Mouse (Mus musculus): ENCODE results near the gene Zfp260. TPM values are rescaled to one million over a fixed set of nuclear protein-coding genes. Genes with fewer than 3 reads are reported as not detected.
"Not testable (repeated sequence)": the region's sequence is repeated elsewhere in the genome, so short reads cannot be mapped to it uniquely, and the experiment has no call there.

Gene Zfp260
- polyA plus RNA-seq, 1 experiment from 2014 or later = 139 TPM

- H3K27me3 ChIP-seq (ENCODE audit: control insufficient read depth, insufficient read depth, low read length) = no peaks in the 10 kb centered on the region
- H3K4me3 ChIP-seq (ENCODE audit: low read depth, low read length) = no peak overlapping the region
- H3K36me3 ChIP-seq (ENCODE audit: control insufficient read depth, insufficient read depth, low read length) = no peaks in the 10 kb centered on the region
- whole genome bisulfite sequencing = 95% methylated on average over 5 of the region's 5 CpGs
- no peak overlapping the region for H3K4me2 ChIP-seq
- peaks cover 6% of the 10 kb centered on the region; the same call in 1 of the 2 replicates for H3K9me3 ChIP-seq (ENCODE audit: control insufficient read depth, low read length)
- no peak overlapping the region for H3K9ac ChIP-seq (ENCODE audit: low read length)
- H3K27ac ChIP-seq (ENCODE audit: low read depth, low read length) = no peak overlapping the region
- DNase-seq (ENCODE audit: low spot score, missing footprints) = no peak
- H3K4me1 ChIP-seq (ENCODE audit: control insufficient read depth, insufficient read depth, low read length) = peaks cover under 1% of the 10 kb centered on the region; the same call in 1 of the 2 replicates
- ATAC-seq (ENCODE audit: low FRiP score) = no peak
These were observed 21.5 kb downstream of the Zfp260 start for GRCm38 (mm10) chr7:30116076-30116475.

GRCm38 (mm10) chr7:30117935-30118334 is 23.4 kb downstream of the Zfp260 start:
- H3K27me3 ChIP-seq (ENCODE audit: control insufficient read depth, insufficient read depth, low read length); H3K4me3 ChIP-seq (ENCODE audit: low read depth, low read length); H3K36me3 ChIP-seq (ENCODE audit: control insufficient read depth, insufficient read depth, low read length); H3K27ac ChIP-seq (ENCODE audit: low read depth, low read length); ATAC-seq (ENCODE audit: low FRiP score); H3K4me1 ChIP-seq (ENCODE audit: control insufficient read depth, insufficient read depth, low read length); H3K9me3 ChIP-seq (ENCODE audit: control insufficient read depth, low read length); H3K9ac ChIP-seq (ENCODE audit: low read length); H3K4me2 ChIP-seq; DNase-seq (ENCODE audit: low spot score, missing footprints): not testable (repeated sequence)
- 89% methylated on average over 12 of the region's 12 CpGs for WGBS

- Histone ChIP-seq H3K27ac (ENCODE audit: low read depth, low read length) (peak within 1 kb of the TSS; percentile 77), H3K9me3 (ENCODE audit: control insufficient read depth, low read length) (no peaks in the 10 kb centered on the region), H3K4me2 (peak within 1 kb of the TSS; percentile 63), H3K27me3 (ENCODE audit: control insufficient read depth, insufficient read depth, low read length) (no peaks in the 10 kb centered on the region), H3K36me3 (ENCODE audit: control insufficient read depth, insufficient read depth, low read length) (no peaks in the 10 kb centered on the region), H3K4me1 (ENCODE audit: control insufficient read depth, insufficient read depth, low read length) (peaks cover 9% of the 10 kb centered on the region; the same call in 1 of the 2 replicates), H3K4me3 (ENCODE audit: low read depth, low read length) (peak within 1 kb of the TSS; percentile 62), H3K9ac (ENCODE audit: low read length) (peak within 1 kb of the TSS; percentile 82)
- DNase-seq (ENCODE audit: low spot score, missing footprints) = peak; percentile 99
- peak; percentile 97 for ATAC-seq (ENCODE audit: low FRiP score)
- under 1% methylated on average over 61 of the region's 61 CpGs for WGBS
These were observed 27.0 kb downstream of the Zfp260 start, which contains the start of gene Zfp382 for GRCm38 (mm10) chr7:30121308-30122187. Gene Zfp382 (plus strand): TSS chr7:30121942.

- WGBS = 8% methylated on average over 15 of the region's 15 CpGs
- DNase-seq (ENCODE audit: low spot score, missing footprints) (no peak), ATAC-seq (ENCODE audit: low FRiP score) (no peak; the same call in 1 of the 2 replicates)
- H3K4me3 ChIP-seq (ENCODE audit: low read depth, low read length) = peak overlapping the region; percentile 62
- H3K4me2 ChIP-seq = peak overlapping the region; percentile 63
- peak overlapping the region; percentile 82 for H3K9ac ChIP-seq (ENCODE audit: low read length)
- H3K27me3 ChIP-seq (ENCODE audit: control insufficient read depth, insufficient read depth, low read length) = no peaks in the 10 kb centered on the region
- no peak overlapping the region; the same call in 1 of the 2 replicates for H3K27ac ChIP-seq (ENCODE audit: low read depth, low read length)
- no peaks in the 10 kb centered on the region for H3K36me3 ChIP-seq (ENCODE audit: control insufficient read depth, insufficient read depth, low read length)
- peaks cover 9% of the 10 kb centered on the region; the same call in 1 of the 2 replicates for H3K4me1 ChIP-seq (ENCODE audit: control insufficient read depth, insufficient read depth, low read length)
- H3K9me3 ChIP-seq (ENCODE audit: control insufficient read depth, low read length) = no peaks in the 10 kb centered on the region
These were observed 27.6 kb downstream of the Zfp260 start for GRCm38 (mm10) chr7:30122188-30122530.

- no peak overlapping the region for H3K9ac ChIP-seq (ENCODE audit: low read length)
- 95% methylated on average over 8 of the region's 8 CpGs for WGBS
- no peak overlapping the region for H3K27ac ChIP-seq (ENCODE audit: low read depth, low read length)
- no peaks in the 10 kb centered on the region for H3K4me1 ChIP-seq (ENCODE audit: control insufficient read depth, insufficient read depth, low read length)
- no peak overlapping the region for H3K4me3 ChIP-seq (ENCODE audit: low read depth, low read length)
- no peaks in the 10 kb centered on the region; the same call in 1 of the 2 replicates for H3K9me3 ChIP-seq (ENCODE audit: control insufficient read depth, low read length)
- ATAC-seq (ENCODE audit: low FRiP score) = no peak
- peak; percentile 44 for DNase-seq (ENCODE audit: low spot score, missing footprints)
- no peak overlapping the region for H3K4me2 ChIP-seq
- H3K27me3 ChIP-seq (ENCODE audit: control insufficient read depth, insufficient read depth, low read length) = no peaks in the 10 kb centered on the region
- H3K36me3 ChIP-seq (ENCODE audit: control insufficient read depth, insufficient read depth, low read length) = peaks cover 38% of the 10 kb centered on the region
These were observed 35.3 kb downstream of the Zfp260 start for GRCm38 (mm10) chr7:30129900-30130299.

DNA sequence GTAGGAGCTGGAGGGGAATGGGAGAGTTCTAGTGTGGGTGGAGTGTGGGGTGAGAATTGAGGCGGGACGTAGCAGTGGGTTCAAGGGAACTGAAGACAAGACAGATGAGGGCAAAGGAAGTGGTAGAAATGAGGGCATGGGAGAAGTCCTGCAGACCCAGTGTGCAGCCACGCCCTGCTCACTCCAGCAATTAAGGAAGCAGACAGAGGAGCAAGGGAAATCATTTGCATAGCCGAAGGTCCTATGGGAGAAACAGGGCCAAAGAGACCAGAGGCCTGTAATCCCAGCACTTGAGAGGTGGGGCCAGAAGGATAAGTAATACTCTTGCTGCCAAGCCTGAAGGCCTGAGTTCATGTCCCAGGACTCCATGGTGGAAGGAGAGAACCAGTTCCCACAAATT is 37.8 kb downstream of the Zfp260 start:
- no peak for ATAC-seq (ENCODE audit: low FRiP score)
- no peak overlapping the region for H3K9ac ChIP-seq (ENCODE audit: low read length)
- H3K9me3 ChIP-seq (ENCODE audit: control insufficient read depth, low read length) = no peaks in the 10 kb centered on the region; the same call in 1 of the 2 replicates
- H3K27ac ChIP-seq (ENCODE audit: low read depth, low read length) = no peak overlapping the region
- DNase-seq (ENCODE audit: low spot score, missing footprints) = no peak
- no peak overlapping the region for H3K4me2 ChIP-seq
- no peaks in the 10 kb centered on the region for H3K4me1 ChIP-seq (ENCODE audit: control insufficient read depth, insufficient read depth, low read length)
- 95% methylated on average over 4 of the region's 4 CpGs for WGBS
- no peaks in the 10 kb centered on the region for H3K27me3 ChIP-seq (ENCODE audit: control insufficient read depth, insufficient read depth, low read length)
- no peak overlapping the region for H3K4me3 ChIP-seq (ENCODE audit: low read depth, low read length)
- H3K36me3 ChIP-seq (ENCODE audit: control insufficient read depth, insufficient read depth, low read length) = peaks cover 38% of the 10 kb centered on the region

- no peak overlapping the region for H3K9ac ChIP-seq (ENCODE audit: low read length)
- no peak overlapping the region for H3K27ac ChIP-seq (ENCODE audit: low read depth, low read length)
- no peaks in the 10 kb centered on the region for H3K4me1 ChIP-seq (ENCODE audit: control insufficient read depth, insufficient read depth, low read length)
- H3K9me3 ChIP-seq (ENCODE audit: control insufficient read depth, low read length) = no peaks in the 10 kb centered on the region; the same call in 1 of the 2 replicates
- 94% methylated on average over 10 of the region's 10 CpGs for WGBS
- no peaks in the 10 kb centered on the region for H3K27me3 ChIP-seq (ENCODE audit: control insufficient read depth, insufficient read depth, low read length)
- no peak for ATAC-seq (ENCODE audit: low FRiP score)
- H3K4me2 ChIP-seq = no peak overlapping the region
- no peak for DNase-seq (ENCODE audit: low spot score, missing footprints)
- peaks cover 23% of the 10 kb centered on the region for H3K36me3 ChIP-seq (ENCODE audit: control insufficient read depth, insufficient read depth, low read length)
- no peak overlapping the region for H3K4me3 ChIP-seq (ENCODE audit: low read depth, low read length)
These were observed 42.2 kb downstream of the Zfp260 start for GRCm38 (mm10) chr7:30136826-30137225.

DNA sequence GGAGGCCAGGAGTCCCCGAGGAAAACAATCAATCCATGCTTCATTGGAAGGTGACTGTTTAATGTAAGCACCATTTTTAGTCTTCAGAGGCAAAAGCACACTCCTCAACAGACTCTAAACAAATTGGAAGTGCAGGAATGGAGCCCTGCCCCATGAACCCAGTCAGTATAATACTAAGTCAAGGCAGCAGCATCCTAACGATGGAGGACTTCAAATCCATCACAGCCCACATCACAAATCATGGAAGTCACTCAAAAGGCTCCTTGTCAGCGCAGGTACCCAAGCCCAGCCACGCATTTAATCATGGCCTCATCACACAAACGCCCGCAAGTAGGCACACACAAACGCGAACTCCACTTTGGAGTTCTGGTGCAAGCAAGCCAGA is 48.6 kb downstream of the Zfp260 start:
- Histone ChIP-seq H3K4me3 (ENCODE audit: low read depth, low read length) (peak overlapping the region; percentile 50), H3K4me2 (peak overlapping the region; percentile 64), H3K9ac (ENCODE audit: low read length) (peak overlapping the region; percentile 77; the same call in 1 of the 2 replicates), H3K36me3 (ENCODE audit: control insufficient read depth, insufficient read depth, low read length) (no peaks in the 10 kb centered on the region; the same call in 1 of the 2 replicates), H3K27me3 (ENCODE audit: control insufficient read depth, insufficient read depth, low read length) (no peaks in the 10 kb centered on the region), H3K4me1 (ENCODE audit: control insufficient read depth, insufficient read depth, low read length) (no peaks in the 10 kb centered on the region), H3K27ac (ENCODE audit: low read depth, low read length) (no peak overlapping the region; the same call in 1 of the 2 replicates), H3K9me3 (ENCODE audit: control insufficient read depth, low read length) (peaks cover 6% of the 10 kb centered on the region; the same call in 1 of the 2 replicates)
- DNase-seq (ENCODE audit: low spot score, missing footprints) (no peak), ATAC-seq (ENCODE audit: low FRiP score) (peak; percentile 27)
- WGBS = 15% methylated on average over 8 of the region's 8 CpGs
